Mouse (Mus musculus): ENCODE measurements around the gene Gm10840.

DNA sequence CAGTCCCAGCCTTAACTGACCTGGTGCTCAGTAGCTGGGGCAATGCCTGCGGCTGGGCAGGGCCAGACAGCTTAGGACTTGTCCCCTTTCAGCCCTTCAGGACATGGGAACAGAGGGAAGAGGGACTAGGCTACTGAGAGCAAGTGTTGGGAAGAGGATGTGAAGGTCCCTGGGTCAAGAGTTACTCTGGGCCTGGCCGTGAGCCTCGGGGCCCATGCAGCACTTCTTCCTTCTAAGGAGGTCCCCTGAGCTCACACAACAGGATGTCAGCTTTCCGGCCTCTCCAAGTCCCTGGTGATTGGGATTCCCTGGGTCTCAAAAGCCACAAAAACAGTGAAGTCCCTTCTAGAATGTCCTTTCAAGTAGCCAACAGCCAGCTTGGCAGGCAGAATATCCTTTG, 2.9 kb downstream of the Gm10840 start:
- TF ChIP-seq CTCF (IDR thresholded peaks at IDR 0.05; ENCODE audit: low read depth, low read length) = no peak
- TF ChIP-seq POLR2A (IDR thresholded peaks at IDR 0.05; ENCODE audit: extremely low read depth, insufficient read depth, low read length) = no peak

Data from liver, adult 2 months (tissue).